Mouse (Mus musculus): ENCODE data around the gene Crtac1.

Crtac1 gene

DNA sequence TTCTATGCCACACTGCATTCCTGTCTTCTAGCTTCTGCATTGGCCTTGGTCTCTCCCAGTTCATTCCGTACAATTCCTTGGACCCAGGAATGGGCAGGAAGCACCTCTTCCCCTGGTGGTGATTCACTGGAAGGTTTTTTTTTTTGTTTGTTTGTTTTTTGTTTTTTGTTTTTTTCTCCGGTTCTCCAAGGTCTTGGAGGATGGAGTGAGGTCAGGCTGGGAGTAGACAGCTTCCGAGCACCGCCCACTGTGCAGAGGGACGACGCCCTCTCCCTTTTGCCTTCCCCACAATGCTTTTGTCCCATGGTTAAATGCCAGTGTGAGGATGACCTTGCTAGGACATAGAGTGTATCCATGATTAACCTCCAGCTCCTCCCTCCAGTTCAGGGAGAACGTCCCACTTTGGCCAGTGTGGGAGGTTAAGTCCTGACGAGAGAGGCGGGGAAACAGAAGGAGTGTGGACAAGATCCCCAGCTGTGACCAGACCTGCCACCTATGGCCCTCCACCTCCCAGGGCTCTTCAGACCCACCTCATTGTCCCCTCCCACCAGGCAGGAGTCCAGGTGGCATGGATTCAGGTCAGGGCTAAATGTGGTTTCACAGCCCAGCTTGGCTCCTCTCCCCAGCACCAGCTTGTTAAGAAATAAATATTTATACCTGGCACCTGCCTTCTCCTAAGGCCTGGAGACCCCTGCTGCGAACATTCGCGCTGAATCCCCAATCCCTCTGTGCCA lies 109.1 kb downstream of the Crtac1 start:
- no peak for DNase-seq

DNA sequence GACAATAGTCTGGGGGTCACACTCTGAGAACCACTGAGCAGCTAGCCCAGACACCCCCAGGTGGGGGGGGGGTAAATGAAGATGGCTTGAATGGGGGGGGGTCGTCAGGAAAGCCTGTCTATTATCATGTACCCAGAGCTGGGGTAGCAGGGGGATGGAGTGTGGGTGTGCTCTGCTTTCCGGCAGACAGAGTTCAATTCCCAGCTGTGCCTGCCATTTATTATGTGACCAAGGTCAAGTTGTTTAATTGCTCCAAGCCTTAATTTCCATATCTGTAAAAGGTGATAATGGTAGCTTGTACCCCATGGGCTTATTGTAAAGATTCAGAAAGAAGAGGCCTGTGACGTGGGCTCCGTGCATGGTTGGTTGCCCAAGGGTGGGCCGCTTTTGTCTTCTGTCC lies 109.6 kb downstream of the Crtac1 start:
- no peak for DNase-seq

DNA sequence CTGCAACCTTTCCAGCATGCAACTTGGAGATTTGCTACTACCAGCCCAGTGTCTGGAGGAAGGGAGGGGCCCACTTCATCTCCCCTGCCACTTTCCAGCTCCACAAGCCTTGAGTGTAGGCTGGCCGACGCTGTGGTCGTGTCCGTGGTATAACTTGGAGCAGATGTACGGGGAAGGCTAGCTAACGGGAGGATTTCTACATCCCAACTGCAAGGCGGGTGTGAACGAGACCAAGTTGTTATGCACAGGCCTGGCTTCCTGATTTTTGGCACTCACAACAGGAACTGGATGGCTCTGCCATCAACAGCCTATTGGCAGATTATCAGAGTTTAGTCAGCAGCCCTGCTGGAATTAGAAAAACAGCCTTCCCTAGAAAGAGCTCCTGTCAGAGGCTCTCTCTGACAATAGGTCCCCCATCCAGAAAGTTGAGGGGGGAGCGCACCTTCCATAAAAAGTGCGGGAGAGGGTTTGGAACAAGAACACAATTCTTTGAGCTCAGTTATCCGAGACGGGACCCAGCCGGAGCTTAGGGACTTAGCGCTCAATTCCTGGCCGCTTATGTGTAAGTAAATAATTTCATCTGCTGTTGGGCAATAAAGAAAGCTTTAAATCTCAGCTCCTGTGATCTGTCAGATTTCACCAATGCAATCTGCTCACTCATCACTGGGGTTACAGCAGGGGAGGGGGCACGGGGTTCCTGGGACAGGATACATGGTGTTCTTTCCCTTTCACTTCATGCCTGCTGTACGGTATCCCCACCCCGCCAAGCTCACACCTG lies 113.7 kb downstream of the Crtac1 start:
- no peak for DNase-seq

DNA sequence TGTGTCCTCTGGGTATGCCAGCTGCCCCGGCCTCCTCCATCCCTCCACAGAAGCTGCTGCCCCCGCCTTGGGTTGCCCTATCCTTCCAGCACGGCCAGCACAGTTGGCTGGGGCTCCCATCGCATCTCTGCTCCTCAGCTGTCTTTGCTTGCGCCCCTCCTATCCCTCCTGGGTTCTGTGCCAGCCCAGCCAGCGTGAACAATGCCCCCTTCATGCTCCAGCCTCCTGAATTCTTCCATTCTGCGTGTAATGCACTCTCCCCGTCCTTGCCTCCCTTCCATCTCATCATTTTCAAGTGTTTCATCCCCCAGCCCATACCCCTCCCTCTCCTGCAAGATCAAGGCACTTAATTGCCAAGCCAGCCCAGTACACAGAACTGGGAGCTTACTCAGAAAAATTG lies 114.6 kb downstream of the Crtac1 start:
- DNase-seq = peak; percentile 32

DNA sequence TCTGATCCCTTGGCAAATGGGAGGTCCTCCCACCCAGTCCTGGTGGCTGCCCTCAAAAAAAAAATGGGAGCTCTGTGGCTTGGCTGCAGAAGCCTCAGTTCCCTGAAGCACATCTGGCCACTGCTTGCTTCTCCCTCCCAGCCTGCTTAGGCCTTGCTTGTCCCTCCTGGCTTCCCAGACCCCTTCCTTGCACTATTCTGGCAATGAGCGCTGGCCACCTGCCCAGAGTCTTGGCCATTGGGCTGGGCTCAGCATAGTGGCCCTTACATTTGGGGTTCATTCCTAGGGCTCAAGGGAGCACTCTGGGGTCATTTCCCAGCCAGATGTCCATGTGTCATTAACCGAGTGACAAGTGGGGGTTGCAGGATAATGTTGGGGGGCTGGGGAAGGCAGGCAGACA lies 115.1 kb downstream of the Crtac1 start:
- no peak for DNase-seq

DNA sequence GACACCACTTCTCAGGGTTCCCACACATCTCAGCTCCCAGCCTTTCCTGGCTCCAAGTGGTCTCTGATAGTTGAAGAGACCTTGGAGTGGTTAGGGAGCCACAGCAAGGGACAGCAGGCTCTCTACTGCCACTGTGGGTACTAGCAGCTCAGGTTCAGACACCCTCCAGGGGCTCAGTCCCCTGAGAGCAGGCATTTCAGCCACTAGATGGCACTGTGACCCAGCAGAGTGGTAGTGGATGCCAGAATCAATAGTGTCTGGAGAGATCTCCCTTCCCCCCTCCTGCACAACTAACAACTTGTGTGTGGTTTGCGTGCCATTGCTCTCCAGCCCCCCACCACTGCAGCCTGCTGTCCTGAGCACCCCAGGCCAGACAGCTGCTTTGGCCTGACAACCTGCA lies 115.7 kb downstream of the Crtac1 start:
- DNase-seq = peak; percentile 88

DNA sequence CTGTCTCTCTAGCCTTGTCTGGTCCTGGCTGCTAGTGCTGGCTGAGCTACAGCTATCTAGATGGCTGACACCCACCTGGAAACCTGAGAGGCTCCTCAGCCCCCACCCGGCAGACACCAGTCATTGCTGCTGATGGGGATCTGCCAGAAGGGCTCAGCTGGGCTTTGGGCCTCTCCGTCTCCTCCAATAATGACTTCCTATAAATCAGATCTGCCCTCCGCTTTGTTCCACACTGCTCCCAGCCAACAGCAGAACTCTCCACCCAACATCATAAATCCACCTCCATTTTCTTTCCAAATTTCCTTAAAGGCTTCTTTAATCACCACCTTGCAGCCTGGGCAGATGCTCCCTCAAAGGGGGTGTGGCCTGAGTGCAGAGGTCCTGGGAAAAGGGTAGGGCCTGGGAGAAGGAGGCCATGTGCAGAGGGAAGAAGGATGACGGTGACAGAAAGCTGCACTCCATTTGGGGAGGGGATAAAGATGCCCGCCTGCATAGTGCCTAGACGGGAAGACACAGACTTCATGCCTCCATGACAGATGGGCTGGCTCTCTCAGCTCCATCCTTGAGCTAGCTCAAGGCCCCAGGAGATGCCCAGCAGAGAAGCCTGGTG lies 116.4 kb downstream of the Crtac1 start:
- no peak for DNase-seq

DNA sequence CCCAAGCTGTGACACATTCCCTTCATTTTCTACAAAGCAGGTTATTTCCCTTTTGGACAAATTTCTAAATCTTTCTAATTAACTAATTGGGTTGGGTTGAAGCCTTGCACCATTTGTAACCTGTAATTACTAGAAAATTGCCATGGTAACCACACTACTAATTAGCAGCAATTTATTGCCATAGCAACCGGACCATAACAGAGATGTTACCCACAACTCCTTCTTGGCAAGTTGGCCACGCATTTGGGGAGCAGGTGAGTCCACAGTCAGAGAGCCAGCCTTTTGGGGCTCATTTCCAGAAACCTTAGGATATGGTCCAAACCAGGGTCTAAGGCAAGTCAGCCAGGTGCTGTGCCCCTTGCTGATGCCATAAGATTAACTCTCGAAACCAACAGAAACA lies 119.4 kb downstream of the Crtac1 start:
- no peak for DNase-seq

DNA sequence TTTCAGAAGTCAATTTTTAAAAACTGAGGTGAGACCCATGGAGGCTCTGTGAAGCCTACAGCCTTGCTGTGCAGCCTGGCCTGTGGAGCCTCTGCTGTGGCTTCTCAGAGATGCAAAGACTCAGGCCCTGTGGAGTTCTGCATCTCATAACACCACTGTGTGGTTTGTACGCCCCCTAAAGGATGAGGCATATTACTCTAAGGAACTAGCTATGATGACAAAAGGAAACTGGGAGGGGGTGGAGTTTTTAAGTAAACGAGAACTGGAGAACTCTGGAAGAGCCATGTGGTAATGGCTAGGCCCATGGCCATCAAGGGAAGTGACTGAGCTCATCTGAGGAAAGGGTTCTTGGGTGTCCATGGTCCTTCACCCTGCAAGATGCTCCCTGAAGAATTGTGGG lies 120.3 kb downstream of the Crtac1 start:
- DNase-seq = no peak

DNA sequence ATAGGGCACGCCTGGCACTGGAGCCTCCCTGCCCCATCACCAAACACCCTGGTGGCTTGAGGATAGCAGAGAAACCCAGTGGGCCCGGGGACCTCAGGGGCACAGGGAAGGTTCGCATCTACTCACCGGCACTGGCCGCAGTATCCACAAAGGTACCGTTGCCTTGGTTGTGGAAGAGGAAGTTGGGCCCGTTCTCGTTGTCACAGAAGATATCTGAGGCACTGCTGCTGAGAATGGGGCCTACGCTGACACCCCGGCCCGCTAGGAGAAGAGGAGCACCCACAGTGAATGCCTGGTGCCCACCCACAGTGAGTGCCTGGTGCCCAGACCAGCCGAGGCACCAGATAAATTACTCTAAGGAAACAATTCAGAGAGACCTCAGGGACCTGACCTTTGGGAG lies 122.7 kb downstream of the Crtac1 start:
- no peak for DNase-seq

DNA sequence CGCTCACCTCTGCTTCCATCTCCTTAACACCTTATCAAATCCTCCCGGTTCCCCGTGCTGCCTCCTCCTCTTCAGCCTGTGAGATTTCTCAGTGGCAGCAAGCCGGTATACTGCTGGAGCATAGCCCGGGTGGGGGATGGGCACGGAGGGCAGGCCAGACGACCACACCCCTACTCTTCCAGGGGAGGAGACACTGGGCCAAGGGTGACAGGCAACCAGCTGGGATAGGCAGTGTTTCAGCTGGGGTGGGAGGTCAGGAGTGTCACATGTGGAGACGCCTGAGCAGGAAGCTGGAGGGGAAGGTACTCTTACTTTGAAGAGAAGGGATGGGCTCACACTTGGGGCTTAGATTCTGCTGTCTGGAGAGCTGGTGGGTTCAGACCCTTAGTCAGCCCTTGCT lies 124.6 kb downstream of the Crtac1 start:
- DNase-seq = peak; percentile 36

DNA sequence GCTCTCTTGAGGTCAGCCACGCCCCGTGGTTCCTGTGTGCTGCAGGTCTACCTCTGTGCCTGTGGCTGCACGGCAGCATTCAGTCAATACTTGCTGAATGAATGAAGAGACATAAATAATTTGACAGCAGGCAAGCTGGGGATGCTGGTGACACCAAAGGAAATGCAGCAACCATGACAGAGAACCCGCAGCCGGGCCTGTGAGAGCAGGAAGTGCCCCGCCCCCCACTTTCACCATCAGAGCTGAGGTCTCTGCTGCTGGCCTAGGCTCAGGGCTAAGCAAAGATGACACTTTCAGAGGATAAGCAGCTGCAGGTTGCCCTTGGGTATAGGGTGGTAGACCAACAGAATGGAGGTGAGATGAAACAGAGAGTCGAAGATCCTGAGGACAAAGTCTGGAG lies 125.4 kb downstream of the Crtac1 start:
- DNase-seq = no peak

DNA sequence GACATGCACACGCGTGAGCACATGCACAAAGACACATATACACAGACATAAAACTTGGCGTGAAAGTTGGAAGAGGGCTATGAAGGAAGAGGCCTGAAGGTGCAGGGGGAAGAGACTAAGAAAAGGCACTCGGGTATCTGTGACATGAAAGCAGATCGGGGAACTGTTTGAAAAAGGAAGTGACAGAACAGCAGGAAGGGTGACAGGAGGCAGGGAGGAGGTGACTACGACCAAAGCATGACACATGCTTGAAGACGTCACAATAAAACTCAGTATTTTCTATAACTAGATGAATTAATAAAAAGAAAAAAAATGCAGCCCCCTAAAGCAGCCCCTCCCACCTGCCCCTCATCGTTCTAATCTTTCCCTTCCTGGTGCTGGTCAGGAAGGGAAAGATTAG lies 125.8 kb downstream of the Crtac1 start:
- no peak for DNase-seq

DNA sequence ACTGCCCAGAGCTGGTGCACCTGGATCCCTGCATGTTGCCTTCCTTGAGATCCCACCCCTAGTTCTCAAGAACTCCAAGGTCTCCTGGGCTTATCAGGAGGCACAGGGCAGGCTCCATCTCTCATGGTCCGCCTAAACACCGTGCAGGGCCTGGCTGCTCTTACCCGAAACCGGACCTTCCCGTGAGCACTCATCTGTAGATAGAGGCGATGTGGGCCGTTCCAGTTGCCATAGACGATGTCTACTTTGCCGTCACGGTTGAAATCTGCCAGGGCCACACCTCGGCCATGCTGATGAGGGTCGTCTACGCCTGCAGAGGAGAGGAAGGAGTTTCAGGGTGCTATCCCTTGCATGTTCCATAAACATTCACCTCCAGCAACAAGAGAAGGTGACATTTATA lies 127.1 kb downstream of the Crtac1 start:
- no peak for DNase-seq

DNA sequence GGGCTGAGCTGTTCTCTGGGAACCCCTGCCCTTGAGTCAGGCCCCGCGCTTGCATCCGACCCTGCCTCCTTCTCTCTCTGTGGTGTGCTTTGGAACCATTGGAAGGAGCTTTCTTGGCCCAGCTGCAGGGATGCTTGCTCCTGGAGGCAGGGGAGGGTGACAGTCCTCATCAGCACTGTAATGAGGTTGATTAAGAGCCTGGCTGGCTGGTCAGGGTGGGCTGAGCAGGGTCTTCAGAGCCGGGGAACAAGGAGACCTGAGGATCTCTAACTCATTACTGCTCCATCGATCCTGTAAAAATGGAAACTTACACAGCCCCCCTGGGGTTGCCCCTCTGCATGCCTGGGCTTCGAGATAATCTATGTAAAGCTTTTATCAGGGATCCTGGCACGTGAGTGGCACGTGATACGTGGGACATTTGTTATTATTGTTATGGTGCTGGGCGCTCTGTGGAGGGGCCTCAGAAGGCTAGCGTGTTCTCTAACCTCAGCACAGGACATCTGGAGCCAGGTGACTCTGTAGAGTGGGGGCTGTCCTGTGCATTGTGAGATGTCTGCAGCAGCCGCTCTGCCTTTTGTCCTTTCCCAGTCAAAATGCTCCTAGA lies 128.3 kb downstream of the Crtac1 start:
- no peak for DNase-seq

DNA sequence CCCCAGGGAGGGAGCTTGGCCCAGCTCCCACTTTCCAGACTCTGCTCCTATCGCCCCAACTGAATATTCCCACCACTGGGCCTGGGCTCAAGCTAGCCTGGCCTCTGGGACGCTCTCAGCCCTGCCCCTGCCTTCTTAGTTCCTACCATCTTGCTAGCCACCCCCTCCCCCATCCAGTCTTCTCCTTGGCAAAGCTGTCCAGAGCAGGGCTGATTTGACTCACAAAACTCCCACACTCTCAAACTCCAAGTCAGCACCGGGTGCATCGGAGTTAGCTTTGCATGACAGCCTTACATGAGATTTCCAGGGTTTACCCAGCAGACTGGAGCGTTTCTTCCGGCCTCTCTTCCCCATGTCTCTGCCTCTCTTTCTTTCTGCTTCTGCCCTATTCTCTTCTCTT lies 138.4 kb downstream of the Crtac1 start:
- no peak for DNase-seq

DNA sequence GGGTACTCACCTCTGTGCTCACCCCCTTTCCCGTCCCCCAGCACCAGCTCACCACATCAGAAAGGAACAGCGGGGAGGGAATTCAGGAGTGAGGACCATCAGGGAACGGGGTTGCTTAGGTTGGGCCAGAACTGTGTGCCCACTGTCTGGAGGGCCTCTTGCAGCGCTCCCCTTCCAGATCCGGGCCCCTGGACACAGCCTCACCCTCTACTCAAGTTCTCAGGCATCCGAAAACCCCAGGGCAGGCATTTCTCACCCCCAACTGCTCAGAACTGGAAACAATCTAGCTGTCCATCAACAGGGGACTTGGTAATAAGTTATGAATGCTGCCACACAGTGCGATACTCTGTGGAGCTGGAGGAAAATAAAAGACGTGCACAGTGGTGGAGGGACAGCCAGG lies 139.5 kb downstream of the Crtac1 start:
- DNase-seq = no peak

DNA sequence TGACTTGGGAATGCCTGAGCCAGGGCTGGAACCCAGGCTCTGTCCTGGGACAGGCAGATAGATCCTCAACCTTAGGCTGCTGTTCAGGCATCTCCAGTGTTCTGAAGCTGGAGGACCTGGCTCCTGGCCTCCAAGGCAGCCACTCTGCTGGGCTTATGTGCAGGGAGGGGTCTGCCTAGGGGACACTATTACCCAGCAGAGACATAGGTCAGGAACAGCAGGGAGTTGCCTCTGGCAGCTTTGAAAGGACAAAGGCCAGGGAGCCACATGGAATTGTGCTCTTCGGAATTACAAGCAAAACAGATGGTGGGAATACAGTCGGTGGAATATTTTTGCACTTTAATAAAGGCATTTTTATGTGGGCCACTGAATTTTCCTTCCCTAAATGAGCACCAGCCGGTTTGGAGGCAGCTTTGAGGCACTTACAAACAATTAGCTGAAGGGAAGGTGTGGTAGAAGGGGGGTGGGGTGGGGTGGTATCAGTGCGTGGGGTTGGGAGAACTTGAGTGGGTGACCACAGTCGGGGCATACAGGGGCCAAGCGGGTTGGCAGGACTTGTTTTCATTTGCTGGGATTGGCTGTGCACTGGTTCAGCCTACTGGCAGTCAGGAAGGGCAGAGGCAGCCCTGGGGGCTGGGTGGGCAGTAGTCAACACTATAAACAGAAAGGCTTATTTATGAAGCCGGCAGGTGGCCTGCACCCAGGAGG lies 140.5 kb downstream of the Crtac1 start:
- no peak for DNase-seq

DNA sequence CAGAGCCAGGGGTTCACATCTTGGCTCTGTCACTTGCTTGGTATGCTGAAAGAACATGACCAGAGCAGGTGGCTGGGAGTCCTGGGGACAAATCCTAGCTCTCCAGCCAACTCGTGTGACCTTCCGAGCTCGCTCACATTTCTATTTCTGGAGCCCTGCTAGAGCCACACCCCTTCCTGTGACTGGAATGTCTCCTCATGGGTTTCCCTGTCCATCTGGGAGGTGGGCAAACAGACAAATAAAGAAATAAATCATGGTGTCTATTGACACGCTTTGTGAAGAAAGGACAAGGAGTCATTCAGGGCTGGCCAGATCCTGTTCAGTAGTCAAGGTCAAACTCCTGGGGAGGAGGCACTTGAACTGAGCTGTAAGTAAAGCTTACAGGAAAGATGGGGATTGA lies 143.2 kb downstream of the Crtac1 start:
- no peak for DNase-seq

DNA sequence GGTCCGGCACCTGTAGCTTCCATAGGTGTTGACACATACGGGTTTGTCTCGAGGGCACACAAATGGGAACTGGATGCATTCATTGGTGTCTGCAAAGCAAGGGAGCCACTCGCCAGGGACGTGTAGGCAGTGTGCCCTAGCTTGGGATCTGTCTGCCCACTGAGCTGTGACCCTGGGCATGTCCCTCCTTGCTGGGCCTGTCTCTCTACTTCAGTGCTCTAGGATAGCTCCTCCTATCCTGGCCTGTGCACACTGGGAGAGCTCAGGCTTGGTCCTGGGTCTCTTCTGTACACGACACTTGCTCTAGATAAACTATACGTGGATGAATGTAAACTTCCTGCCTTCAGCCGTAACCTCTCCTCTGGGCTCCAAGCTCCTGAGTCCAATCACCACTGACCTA lies 147.4 kb downstream of the Crtac1 start:
- no peak for DNase-seq

DNA sequence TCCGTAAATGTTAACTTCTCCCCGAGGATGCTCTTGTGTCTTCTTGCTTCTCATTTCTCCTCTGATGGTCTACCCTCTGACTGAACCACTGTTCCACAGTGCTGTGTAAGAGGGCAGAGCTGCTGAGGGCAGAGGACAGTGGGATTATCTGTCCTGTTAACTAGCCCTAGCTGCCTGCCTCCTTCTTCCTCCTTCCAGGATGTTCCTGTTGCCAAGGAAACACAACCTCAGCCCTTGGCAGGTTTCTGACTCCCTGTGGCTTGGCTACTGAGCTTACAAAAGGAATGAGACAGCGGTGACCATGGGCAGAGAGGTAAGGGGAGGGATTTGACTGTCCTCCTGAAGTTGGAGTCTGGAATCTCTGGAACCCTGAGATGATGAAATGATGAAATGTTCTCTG lies 152.0 kb downstream of the Crtac1 start:
- no peak for DNase-seq

DNA sequence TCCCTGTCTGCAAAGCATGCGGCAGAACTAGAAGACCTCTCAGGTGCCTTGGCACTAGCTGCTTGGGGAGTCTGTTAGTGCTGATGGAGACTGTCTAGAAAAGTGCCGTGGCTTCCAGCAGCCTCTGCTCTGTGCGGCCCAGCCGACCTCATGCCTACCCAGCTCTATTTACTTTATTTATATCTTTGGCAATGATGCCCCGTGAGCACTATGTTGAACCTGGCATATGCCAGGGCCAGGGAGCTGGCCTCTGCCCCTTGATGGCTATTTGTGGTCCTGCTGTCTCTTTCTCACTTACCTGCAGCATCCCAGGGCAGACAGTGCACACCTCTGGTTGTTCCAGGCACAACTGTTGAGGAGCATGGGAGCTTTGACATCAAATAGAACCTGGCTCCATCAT lies 153.1 kb downstream of the Crtac1 start:
- no peak for DNase-seq

DNA sequence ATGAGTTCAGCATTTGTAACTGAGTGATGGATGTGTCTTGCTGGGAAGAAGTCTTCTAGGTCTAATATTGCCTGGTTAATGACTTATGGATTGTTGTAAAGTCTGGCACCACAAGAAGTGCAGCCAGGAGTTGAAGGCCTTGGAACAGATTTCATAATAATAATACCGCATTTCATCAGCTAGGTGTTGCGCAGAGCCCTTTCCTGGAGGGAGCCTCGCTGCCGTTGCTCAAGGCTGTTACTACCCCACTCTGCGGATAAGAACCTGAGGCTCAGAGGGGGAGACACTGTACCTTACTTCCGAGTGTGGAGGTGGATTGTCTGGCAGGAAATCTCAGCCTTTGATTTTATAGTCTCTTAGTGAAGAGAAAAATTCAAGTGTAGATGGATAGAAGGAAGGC lies 154.3 kb downstream of the Crtac1 start:
- no peak for DNase-seq

Data from retina, postnatal 1 day (tissue).